Mouse (Mus musculus): ENCODE measurements at regions not wholly inside any gene's neighbourhood (a gene's known extent, or its start where the extent isn't known, plus 50 kb on each side); places are given as distances from the start of the nearest gene placed in this dataset.

- Histone ChIP-seq H3K36me3 (replicated peaks) (no peaks in the 10 kb centered on the region), H3K4me1 (peaks cover 24% of the 10 kb centered on the region), H3K4me3 (no peak overlapping the region), H3K27me3 (replicated peaks; ENCODE audit: low read depth, poor library complexity, severe bottlenecking) (no peaks in the 10 kb centered on the region), H3K9me3 (no peaks in the 10 kb centered on the region), H3K27ac (replicated peaks) (peak overlapping the region; percentile 30; the same call in 1 of the 2 replicates)
- 65% methylated on average over 19 of the region's 19 CpGs for WGBS
- no peak for DNase-seq (ENCODE audit: low spot score)
These were observed 120.8 kb upstream of the Smim15 start for GRCm38 (mm10) chr13:107923129-107924114.

DNA sequence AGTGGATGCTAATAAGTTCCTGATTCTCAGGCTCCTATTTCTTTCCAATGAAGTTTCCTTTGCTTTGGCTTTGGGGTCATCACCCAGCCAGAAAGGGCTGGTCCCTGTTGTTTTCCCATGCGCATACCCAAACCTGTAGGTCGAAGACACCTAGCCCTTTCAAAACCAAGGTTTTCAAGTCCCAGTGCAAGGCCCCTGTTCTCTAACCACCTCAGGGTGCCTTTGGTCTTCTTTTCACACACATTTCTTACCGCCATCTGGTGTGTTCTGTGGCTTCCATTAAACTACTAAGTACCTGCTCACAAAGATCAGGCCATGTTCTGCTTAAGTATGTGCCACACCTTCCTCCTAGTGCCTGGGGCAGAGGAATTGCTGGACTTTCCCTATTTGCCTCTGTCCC lies 124.8 kb upstream of the Smim15 start:
- 76% methylated on average over 3 of the region's 3 CpGs for WGBS

DNA sequence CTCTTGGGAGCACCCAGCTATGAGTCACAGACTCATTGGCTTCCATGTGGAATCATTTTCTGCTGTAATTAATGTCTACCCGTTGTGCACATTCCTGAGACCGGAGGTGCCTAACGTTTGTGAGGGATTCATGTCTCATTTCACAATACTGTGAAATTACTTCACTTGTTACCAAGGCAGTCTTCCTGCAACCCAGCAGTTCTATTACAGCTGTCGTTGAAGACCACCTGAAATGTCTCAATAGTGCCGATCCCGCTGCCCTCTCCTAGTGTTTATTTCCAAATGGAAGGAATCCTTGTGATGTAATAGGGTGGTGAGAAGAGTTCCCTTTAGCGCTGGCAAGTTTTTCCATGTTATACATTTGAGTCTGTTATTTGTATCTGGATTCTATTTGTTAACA lies 125.8 kb upstream of the Smim15 start:
- no peak overlapping the region for H3K4me3 ChIP-seq
- no peak for DNase-seq (ENCODE audit: low spot score)
- WGBS, result 85% methylated on average over 7 of the region's 7 CpGs
- no peak overlapping the region for H3K27ac ChIP-seq (replicated peaks)
- peaks cover 16% of the 10 kb centered on the region for H3K4me1 ChIP-seq
- no peaks in the 10 kb centered on the region for H3K27me3 ChIP-seq (replicated peaks; ENCODE audit: low read depth, poor library complexity, severe bottlenecking)
- H3K36me3 ChIP-seq (replicated peaks), result no peaks in the 10 kb centered on the region
- H3K9me3 ChIP-seq, result no peaks in the 10 kb centered on the region

More for the DNA sequence above, 124.8 kb upstream of the Smim15 start:
- Histone ChIP-seq H3K27ac (replicated peaks) (no peak overlapping the region), H3K27me3 (replicated peaks; ENCODE audit: low read depth, poor library complexity, severe bottlenecking) (no peaks in the 10 kb centered on the region), H3K4me3 (no peak overlapping the region), H3K36me3 (replicated peaks) (no peaks in the 10 kb centered on the region), H3K9me3 (no peaks in the 10 kb centered on the region), H3K4me1 (peaks cover 18% of the 10 kb centered on the region)
- no peak for DNase-seq (ENCODE audit: low spot score)

GRCm38 (mm10) chr13:107918065-107918464 lies 126.2 kb upstream of the Smim15 start:
- Histone ChIP-seq H3K9me3 (no peaks in the 10 kb centered on the region), H3K36me3 (replicated peaks) (no peaks in the 10 kb centered on the region), H3K4me3 (no peak overlapping the region), H3K27ac (replicated peaks) (no peak overlapping the region), H3K27me3 (replicated peaks; ENCODE audit: low read depth, poor library complexity, severe bottlenecking) (no peaks in the 10 kb centered on the region), H3K4me1 (peaks cover 12% of the 10 kb centered on the region)
- DNase-seq (ENCODE audit: low spot score), result no peak
- WGBS, result 94% methylated on average over 10 of the region's 10 CpGs

GRCm38 (mm10) chr13:107917564-107917963 lies 126.7 kb upstream of the Smim15 start:
- H3K4me3 ChIP-seq, result no peak overlapping the region
- H3K27ac ChIP-seq (replicated peaks), result no peak overlapping the region
- peaks cover 7% of the 10 kb centered on the region for H3K4me1 ChIP-seq
- no peaks in the 10 kb centered on the region for H3K27me3 ChIP-seq (replicated peaks; ENCODE audit: low read depth, poor library complexity, severe bottlenecking)
- no peaks in the 10 kb centered on the region for H3K9me3 ChIP-seq
- 89% methylated on average over 3 of the region's 3 CpGs for WGBS
- H3K36me3 ChIP-seq (replicated peaks), result no peaks in the 10 kb centered on the region
- no peak for DNase-seq (ENCODE audit: low spot score)

GRCm38 (mm10) chr13:107910125-107910524 lies 134.1 kb upstream of the Smim15 start:
- Histone ChIP-seq H3K27ac (replicated peaks) (no peak overlapping the region), H3K4me1 (peaks cover 18% of the 10 kb centered on the region), H3K27me3 (replicated peaks; ENCODE audit: low read depth, poor library complexity, severe bottlenecking) (0 out of 2 replicates have a peak, but pooled peaks cover 4% of the 10 kb centered on the region), H3K4me3 (no peak overlapping the region), H3K36me3 (replicated peaks) (no peaks in the 10 kb centered on the region), H3K9me3 (no peaks in the 10 kb centered on the region)
- DNase-seq (ENCODE audit: low spot score), result no peak
- 71% methylated on average over 7 of the region's 7 CpGs for WGBS

DNA sequence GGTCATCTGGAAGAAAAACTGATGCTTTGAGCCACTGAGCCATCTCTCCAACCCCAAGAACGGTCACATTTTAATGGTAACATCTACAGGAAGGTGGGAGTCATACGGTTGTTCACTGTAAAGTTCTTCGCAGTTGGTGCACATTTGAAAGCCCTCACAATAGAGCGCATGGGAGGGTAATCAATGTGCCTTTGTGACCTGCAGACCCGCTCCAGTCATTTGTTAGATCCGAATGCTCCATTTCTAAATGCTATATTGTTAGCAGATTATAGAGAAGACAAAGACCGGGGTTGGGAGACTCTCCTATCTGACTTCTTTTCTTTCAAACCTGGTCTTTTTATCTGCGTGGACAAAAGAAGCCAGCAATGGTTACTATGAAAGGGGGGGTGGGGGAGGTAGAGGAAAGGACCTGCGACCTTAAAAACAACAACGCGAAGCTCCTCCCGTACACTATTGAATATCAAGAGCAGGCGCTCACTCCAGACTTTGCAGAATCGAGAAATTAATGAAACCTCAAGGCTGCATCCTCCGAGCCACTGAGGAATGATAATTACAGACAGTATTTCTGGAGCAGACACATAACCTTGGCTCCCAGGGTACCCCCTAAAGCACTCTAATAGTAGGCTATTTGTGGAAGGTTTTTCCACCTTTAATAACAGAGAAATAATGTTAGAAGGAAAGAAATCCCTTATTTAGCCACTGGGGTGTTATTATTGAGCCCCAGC lies 134.7 kb upstream of the Smim15 start:
- no peak overlapping the region for H3K4me3 ChIP-seq
- DNase-seq (ENCODE audit: low spot score), result no peak
- H3K36me3 ChIP-seq (replicated peaks), result no peaks in the 10 kb centered on the region
- H3K27me3 ChIP-seq (replicated peaks; ENCODE audit: low read depth, poor library complexity, severe bottlenecking), result 0 out of 2 replicates have a peak, but pooled peaks cover 4% of the 10 kb centered on the region
- H3K4me1 ChIP-seq, result peaks cover 18% of the 10 kb centered on the region
- peak overlapping the region; percentile 48; the same call in 1 of the 2 replicates for H3K27ac ChIP-seq (replicated peaks)
- WGBS, result 58% methylated on average over 15 of the region's 15 CpGs
- no peaks in the 10 kb centered on the region for H3K9me3 ChIP-seq

DNA sequence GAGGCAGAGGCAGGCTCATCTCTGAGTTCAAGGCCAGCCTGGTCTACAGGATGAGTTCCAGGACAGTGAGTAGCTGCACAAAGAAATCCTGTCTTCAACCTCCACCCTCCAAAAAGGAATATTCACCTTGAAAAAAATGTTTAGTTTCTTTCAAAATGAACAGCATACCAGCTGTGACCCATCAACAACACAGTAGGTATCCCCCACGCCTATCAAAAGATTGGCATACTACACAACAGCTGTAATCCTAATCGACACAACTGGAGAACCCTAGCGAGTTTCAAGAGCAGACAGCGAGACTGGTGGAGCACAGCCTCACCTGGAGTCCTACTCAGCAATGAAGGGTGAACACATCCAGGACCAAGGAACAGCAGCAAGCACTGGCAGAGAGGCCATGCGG lies 136.3 kb upstream of the Smim15 start:
- DNase-seq (ENCODE audit: low spot score), result no peak
- 92% methylated on average over 5 of the region's 5 CpGs for WGBS

GRCm38 (mm10) chr13:107904851-107905250 lies 139.4 kb upstream of the Smim15 start:
- WGBS, result 82% methylated on average over 4 of the region's 4 CpGs
- no peak for DNase-seq (ENCODE audit: low spot score)
- Histone ChIP-seq H3K9me3 (no peaks in the 10 kb centered on the region), H3K27me3 (replicated peaks; ENCODE audit: low read depth, poor library complexity, severe bottlenecking) (no peaks in the 10 kb centered on the region), H3K4me1 (peaks cover 29% of the 10 kb centered on the region), H3K4me3 (no peak overlapping the region), H3K27ac (replicated peaks) (no peak overlapping the region), H3K36me3 (replicated peaks) (no peaks in the 10 kb centered on the region)

More for the DNA sequence above, 136.3 kb upstream of the Smim15 start:
- Histone ChIP-seq H3K4me3 (no peak overlapping the region), H3K9me3 (no peaks in the 10 kb centered on the region), H3K36me3 (replicated peaks) (no peaks in the 10 kb centered on the region), H3K27me3 (replicated peaks; ENCODE audit: low read depth, poor library complexity, severe bottlenecking) (0 out of 2 replicates have a peak, but pooled peaks cover 4% of the 10 kb centered on the region), H3K4me1 (peaks cover 33% of the 10 kb centered on the region), H3K27ac (replicated peaks) (no peak overlapping the region)

DNA sequence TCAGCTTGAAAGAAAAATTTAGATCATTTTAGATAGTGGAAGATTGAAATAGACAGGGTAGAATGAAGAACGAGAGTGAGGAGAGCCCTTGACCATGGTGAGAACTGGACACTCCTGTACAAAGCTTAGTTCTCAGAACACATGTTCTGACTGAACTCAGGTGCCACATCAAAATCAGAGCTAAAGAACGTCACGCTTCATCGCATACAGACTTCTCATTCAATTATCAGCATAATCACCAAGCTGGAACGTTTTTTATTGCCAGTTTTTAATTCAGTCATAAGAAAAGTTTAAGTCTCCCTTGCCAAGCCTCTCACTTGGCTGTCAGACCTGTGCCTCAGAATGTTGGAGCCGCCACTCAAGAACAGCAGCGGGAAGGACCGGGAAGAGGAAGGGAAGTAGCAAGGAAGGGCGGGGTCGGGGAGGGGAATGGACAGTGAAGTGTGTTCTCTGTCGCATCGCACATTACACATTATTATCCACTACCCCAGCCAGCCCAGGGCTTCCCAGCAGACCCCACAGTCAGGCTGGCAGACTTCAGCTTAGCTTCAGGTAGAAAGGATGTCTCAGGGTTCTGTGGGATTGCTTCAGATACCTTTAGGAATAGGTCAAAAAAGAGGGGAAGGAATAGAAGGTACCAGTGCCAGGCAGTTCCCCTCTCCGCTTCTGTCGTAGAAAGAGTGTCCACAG lies 140.1 kb upstream of the Smim15 start:
- H3K27ac ChIP-seq (replicated peaks), result no peak overlapping the region; the same call in 1 of the 2 replicates
- H3K36me3 ChIP-seq (replicated peaks), result no peaks in the 10 kb centered on the region
- H3K27me3 ChIP-seq (replicated peaks; ENCODE audit: low read depth, poor library complexity, severe bottlenecking), result no peaks in the 10 kb centered on the region
- no peak overlapping the region for H3K4me3 ChIP-seq
- WGBS, result 81% methylated on average over 14 of the region's 14 CpGs
- no peaks in the 10 kb centered on the region for H3K9me3 ChIP-seq
- H3K4me1 ChIP-seq, result peaks cover 29% of the 10 kb centered on the region
- no peak for DNase-seq (ENCODE audit: low spot score)

- Histone ChIP-seq H3K4me3 (no peak overlapping the region), H3K9me3 (no peaks in the 10 kb centered on the region), H3K36me3 (replicated peaks) (no peaks in the 10 kb centered on the region), H3K27ac (replicated peaks) (peak overlapping the region; percentile 61), H3K4me1 (peaks cover 27% of the 10 kb centered on the region), H3K27me3 (replicated peaks; ENCODE audit: low read depth, poor library complexity, severe bottlenecking) (no peaks in the 10 kb centered on the region)
- 47% methylated on average over 9 of the region's 9 CpGs for WGBS
- DNase-seq (ENCODE audit: low spot score), result peak; percentile 56
These were observed 140.9 kb upstream of the Smim15 start for GRCm38 (mm10) chr13:107903150-107903959.

- 85% methylated on average over 5 of the region's 5 CpGs for WGBS
- Histone ChIP-seq H3K27me3 (replicated peaks; ENCODE audit: low read depth, poor library complexity, severe bottlenecking) (no peaks in the 10 kb centered on the region), H3K27ac (replicated peaks) (peak overlapping the region; percentile 61), H3K36me3 (replicated peaks) (no peaks in the 10 kb centered on the region), H3K4me3 (no peak overlapping the region), H3K9me3 (no peaks in the 10 kb centered on the region), H3K4me1 (peaks cover 27% of the 10 kb centered on the region)
- no peak for DNase-seq (ENCODE audit: low spot score)
These were observed 141.5 kb upstream of the Smim15 start for GRCm38 (mm10) chr13:107902800-107903149.
